Mouse (Mus musculus) heart, postnatal 4 days (tissue): ENCODE data around the gene Galnt10. TPM values are rescaled to one million over a fixed set of nuclear protein-coding genes. Genes with fewer than 3 reads are reported as not detected.
A peak's percentile ranks its signal among the peaks of the same experiment; 100 is the strongest.

Experiments
- DNase-seq: peaks from one replicate; pipeline ENCODE4 v3.0.0; 2021
- total RNA-seq, 2 experiments: library from RNA; stranded (reverse); gene quantifications; 2 replicates each; pipeline ENCODE4 v1.2.3; 2021

The Galnt10 gene
- total RNA-seq, 2 experiments from 2014 or later, result 8.2 to 9.1 TPM

GRCm38 (mm10) chr11:57643691-57644090 lies 1.6 kb upstream of the Galnt10 start:
- DNase-seq, result no peak

DNA sequence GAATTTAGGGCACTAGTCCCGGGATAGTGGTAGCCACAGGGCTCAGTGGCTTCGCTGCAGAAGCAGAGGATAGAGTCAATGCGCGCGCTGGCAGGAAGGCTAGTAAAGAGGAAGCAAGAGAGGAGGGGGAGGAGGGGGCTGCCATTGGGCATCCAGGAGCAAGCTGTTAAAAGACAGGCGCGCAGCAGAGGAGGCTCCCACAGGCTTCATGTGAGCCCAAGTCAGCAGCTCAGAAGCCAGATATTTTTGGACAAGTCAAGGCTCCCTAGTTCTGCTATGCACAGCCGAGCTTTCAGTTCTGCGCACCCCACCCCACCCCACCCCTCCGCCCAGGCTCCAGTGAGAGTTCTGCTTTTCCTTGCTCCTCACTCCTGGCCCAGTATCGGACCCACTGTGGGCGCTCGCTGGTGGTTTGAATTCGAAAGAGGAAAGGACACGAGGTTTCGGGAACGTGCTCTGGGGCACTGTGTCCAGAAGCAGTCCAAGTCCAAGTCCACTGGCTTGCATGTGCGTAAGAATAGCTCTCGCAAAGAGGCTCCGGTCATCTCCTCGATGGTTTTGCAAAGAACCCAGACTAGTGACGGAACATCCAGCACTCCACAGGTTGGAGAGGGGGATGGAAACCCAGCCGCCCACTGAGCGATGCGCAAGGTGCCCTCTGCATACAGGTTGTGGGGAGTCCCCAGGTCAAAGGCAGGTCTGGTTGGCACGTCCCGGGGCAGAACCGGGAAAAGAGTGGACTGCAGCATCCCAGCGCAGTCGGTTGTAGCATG lies 811 bp upstream of the Galnt10 start:
- peak; percentile 35 for DNase-seq

DNA sequence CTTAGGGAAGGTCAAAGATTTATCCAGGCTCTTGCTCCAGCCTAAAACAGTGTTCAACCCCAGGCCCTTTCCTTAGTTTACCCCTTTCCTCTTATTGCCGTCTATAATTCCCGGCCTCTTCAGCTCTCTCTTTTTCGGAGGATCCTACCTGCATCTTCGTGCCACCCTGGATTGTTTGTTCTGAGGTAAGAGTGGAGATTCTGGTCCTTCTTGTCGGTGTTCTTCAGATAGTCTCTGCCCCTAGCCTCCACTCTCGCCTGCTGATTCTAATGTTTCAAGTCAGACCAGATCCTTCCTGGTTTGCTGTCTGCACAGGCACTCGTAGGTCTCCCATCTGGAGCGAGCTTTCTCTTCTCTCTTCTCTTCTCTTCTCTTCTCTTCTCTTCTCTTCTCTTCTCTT lies 605 bp downstream of the Galnt10 start:
- DNase-seq, result no peak

DNA sequence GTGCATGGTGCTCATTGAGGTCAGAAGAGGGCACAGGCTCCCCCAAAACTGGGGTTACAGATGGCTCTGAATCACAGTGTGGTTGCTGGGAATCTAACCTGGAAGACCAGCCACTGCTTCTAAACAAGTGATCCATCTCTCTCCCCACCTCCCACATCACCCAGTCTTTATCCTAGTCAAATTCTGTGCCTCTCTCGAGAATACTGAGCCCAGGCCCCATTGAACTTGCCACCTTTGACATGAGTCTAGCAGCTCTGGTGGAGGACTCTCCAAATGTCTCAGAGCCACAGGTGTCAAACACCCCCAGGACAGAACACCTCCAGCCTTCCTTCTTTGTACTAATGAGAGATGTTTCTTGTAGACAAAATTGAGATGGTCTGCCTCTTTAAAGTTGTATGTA lies 1.2 kb downstream of the Galnt10 start:
- DNase-seq, result no peak

GRCm38 (mm10) chr11:57646940-57647339 lies 1.7 kb downstream of the Galnt10 start:
- DNase-seq, result no peak

- DNase-seq, result no peak
These were observed 2.2 kb downstream of the Galnt10 start for GRCm38 (mm10) chr11:57647446-57647845.

DNA sequence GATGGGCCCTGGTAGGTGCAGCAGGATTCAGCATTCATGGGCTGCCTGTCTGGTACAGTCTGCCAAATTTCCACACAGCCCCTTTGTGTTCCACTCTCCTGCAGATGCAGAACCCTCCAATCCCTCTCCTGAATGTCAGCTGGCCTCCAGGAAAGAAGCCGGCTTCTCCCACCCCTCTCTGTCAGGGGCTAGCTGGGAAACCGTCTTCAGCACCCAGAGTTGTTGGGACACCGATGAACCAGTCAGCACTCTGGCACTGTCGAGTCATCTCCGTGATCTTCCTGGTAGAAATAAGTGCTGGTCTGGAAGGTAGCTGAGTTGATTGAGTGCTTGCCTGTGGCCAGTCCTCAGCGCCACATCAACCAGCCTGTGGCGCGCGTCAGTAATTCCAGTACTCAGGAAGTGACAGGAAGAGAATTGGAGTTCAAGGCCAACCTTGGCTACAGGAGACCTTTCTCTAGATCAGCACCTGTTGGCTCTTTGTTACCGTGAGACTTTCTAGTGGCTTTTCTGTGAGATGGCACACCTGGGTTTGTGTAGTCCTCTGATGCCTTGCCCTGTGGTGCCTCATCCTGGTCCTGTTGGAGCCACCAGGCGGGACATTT lies 3.1 kb downstream of the Galnt10 start:
- DNase-seq, result no peak

DNA sequence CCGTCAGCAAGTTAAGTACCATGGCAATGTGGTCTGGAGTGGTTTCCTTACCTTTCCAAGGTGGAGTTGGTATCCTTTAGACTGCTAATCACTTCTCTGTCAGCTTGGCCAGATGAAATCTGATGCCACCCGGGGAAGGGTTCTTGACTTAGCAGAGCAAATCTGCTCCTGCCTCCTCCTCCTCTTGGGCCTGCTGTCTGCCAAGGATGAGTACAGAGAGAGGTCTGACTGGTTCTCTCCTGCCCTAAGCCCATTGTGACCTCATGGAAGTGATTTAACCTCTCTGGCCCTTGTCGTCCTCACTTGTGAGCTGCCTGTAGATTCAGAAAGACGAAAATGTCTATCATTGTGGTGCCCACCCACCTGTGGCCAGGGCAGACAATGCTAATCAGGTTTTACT lies 4.0 kb downstream of the Galnt10 start:
- DNase-seq, result no peak

GRCm38 (mm10) chr11:57649671-57650070 lies 4.4 kb downstream of the Galnt10 start:
- no peak for DNase-seq

- no peak for DNase-seq
These were observed 5.6 kb downstream of the Galnt10 start for GRCm38 (mm10) chr11:57650867-57651266.

GRCm38 (mm10) chr11:57651281-57651810 lies 6.1 kb downstream of the Galnt10 start:
- DNase-seq, result peak; percentile 28

GRCm38 (mm10) chr11:57652206-57652922 lies 7.1 kb downstream of the Galnt10 start:
- no peak for DNase-seq

DNA sequence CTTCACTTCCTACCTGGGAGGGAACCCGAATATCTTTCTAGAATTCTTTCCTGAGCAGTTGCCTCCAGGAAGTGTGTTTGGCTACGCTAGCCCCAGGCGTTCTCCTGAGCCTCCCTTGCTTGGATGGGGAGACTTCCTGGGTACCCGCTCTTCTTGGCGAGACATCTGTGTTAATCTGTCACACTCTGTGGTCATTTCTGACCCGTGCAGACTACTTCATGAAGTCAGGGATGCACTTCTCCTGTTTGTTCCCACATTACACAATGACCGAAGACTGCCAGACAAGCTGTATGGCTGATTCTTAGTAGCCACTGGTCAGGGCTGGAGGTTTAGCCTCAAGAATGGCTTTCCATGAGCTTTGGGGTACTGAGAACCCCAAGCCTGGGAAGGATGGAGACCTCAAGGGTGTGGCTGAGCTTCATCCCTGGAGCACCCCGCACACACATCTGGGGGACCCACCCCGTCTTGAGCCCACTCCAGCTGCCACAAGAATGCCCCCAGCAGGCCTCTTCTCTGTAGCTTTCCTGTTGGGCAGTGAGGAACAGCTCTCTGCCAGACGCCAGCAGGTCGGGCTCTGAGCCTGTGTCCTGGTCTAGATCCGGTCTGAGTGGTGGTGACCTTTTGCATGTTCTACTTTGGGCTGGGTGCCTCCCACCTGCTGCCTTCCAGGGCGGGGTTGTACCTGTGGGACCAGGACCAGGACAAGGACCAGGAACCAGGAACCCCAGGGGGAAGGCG lies 7.8 kb downstream of the Galnt10 start:
- no peak for DNase-seq

- no peak for DNase-seq
These were observed 8.6 kb downstream of the Galnt10 start for GRCm38 (mm10) chr11:57653796-57654195.

GRCm38 (mm10) chr11:57654386-57654785 lies 9.1 kb downstream of the Galnt10 start:
- DNase-seq, result no peak

DNA sequence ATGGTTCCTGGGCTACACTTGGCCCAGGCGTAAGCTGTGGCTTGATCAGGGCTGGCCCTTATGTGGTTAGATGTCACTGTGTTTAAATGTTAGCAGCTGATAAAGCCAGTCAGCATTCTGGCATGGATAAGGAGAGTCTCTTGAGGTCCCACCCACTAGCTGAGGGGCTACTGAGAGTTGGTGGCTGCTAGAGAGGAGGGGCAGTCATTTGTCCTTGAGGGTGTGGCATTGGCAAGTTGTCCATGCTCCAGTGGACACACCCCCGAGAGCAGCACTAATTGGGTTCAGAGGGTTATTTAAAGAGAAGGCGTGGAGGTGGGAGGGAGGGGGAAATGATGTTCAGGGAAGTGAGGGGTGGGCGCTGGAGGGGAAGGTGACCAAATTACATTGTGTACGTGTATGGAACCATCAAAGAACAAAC lies 9.7 kb downstream of the Galnt10 start:
- no peak for DNase-seq

GRCm38 (mm10) chr11:57655669-57656325 lies 10.6 kb downstream of the Galnt10 start:
- DNase-seq, result no peak

- no peak for DNase-seq
These were observed 11.5 kb downstream of the Galnt10 start for GRCm38 (mm10) chr11:57656602-57657275.

DNA sequence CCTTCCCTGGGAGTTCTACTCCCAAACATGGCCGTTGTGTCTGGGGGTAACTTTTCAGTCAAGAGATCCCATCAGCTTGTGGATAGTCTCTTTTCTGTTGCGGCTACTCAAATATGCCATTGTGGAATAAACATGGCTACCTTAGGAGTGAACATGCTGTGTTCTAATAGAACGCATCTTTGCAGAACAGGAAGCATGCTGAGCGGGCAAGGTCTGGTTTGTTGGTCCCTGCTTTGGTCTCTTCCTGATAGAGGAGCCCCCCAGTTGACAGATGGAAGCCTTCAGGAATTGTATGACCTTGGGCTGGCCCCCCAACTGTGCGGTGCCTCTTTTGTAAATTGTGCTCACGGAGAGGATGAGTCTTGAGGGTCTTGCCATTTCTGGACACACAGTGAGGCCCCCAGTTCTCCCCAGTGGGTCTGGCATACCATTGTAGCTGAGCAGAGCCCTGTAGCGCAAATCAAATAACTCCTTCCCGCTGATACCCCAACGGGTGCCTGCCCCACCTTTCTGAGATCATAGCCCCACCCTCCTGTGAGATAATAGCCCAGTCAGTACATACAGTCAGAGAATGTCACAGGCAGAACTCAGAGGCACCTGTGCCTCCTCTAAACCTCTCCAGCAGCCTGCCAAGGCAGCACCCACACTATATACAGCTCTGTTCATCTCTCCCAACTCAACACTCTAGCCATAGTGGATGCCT lies 12.3 kb downstream of the Galnt10 start:
- no peak for DNase-seq

DNA sequence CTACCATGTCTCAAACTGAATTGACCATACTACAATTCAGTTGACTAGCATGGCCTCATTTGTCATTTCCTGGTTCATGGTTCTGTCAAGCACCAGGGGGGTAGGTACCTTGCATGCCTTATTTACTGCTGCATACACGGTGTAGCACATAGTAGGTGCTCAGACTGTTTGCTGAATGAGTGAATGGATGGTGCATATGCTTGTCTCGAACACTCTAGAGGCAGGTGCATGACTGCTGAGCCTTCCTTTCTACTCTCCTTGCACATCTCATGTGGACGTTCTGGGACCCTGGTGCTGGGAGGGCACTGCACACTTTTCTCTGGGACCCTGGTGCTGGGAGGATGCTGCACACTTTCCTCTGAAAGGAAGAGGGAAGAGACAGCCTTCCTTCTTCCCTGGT lies 13.0 kb downstream of the Galnt10 start:
- no peak for DNase-seq

DNA sequence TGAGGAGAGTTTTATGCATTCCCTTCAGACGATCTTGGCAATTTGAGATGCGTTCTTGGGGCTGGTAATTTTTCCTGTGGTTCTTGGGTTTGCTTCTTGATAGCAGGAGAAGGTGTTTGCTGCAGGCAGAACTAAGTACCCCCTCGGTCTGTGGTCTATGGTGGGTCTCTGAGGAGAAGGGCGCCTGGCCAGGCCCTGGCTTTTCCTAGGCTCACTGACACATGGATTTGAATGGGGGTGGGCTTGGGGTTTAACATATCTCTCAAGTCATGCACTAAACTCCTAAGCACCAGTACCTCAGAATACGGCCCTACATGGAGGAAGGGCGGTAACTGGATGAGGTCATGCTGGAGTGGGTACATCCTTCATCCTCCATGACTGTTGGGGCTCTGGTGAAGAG lies 13.5 kb downstream of the Galnt10 start:
- no peak for DNase-seq
